Mouse (Mus musculus): ENCODE measurements around the gene Parp11. TPM values are rescaled to one million over a fixed set of nuclear protein-coding genes. Genes with fewer than 3 reads are reported as not detected.

The Parp11 gene
- polyA plus RNA-seq, 1 experiment, result 40.6 TPM

GRCm38 (mm10) chr6:127538118-127538517, 91.5 kb downstream of the Parp11 start:
- H3K27me3 ChIP-seq (ENCODE audit: control insufficient read depth, insufficient read depth, low read length), result no peaks in the 10 kb centered on the region
- TF ChIP-seq CTCF (IDR thresholded peaks at IDR 0.05; ENCODE audit: control insufficient read depth, insufficient read depth, insufficient replicate concordance, low read depth, low read length), result no peak
- TF ChIP-seq POLR2A (IDR thresholded peaks at IDR 0.05; ENCODE audit: control insufficient read depth, low read depth, low read length), result no peak
- peaks cover 14% of the 10 kb centered on the region for H3K4me1 ChIP-seq (ENCODE audit: control insufficient read depth, insufficient read depth, low read length)
- no peaks in the 10 kb centered on the region for H3K36me3 ChIP-seq (ENCODE audit: control insufficient read depth, insufficient read depth, low read length)
- H3K4me3 ChIP-seq (ENCODE audit: control insufficient read depth, low read depth, low read length), result no peak overlapping the region
- no peak overlapping the region for H3K27ac ChIP-seq (ENCODE audit: control insufficient read depth, insufficient read depth, low read depth, low read length)

- no peak overlapping the region for H3K27ac ChIP-seq (ENCODE audit: control insufficient read depth, insufficient read depth, low read depth, low read length)
- H3K36me3 ChIP-seq (ENCODE audit: control insufficient read depth, insufficient read depth, low read length), result no peaks in the 10 kb centered on the region
- peaks cover 14% of the 10 kb centered on the region for H3K4me1 ChIP-seq (ENCODE audit: control insufficient read depth, insufficient read depth, low read length)
- no peak overlapping the region for H3K4me3 ChIP-seq (ENCODE audit: control insufficient read depth, low read depth, low read length)
- TF ChIP-seq POLR2A (IDR thresholded peaks at IDR 0.05; ENCODE audit: control insufficient read depth, low read depth, low read length), result no peak
- no peak for TF ChIP-seq CTCF (IDR thresholded peaks at IDR 0.05; ENCODE audit: control insufficient read depth, insufficient read depth, insufficient replicate concordance, low read depth, low read length)
- no peaks in the 10 kb centered on the region for H3K27me3 ChIP-seq (ENCODE audit: control insufficient read depth, insufficient read depth, low read length)
Observed at GRCm38 (mm10) chr6:127539226-127539625, 92.6 kb downstream of the Parp11 start.

DNA sequence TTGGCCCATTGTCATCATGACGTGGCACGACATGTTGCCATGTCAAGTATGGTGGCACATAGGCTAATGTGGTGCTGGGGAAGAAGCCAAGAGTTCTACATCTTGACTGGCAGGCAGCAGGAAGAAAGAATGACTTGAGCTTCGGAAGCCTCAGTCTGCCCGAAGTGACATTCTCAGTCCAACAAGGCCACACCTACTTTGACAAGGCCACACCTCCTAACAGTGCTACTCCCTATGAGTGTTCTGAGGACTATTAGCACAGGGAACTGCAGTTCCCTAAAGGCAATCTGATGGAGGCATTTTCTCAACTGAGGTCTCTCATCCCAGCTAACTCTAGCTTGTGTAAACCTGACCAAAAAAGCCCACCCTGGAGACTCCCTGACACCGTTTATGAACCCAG, 93.0 kb downstream of the Parp11 start:
- Histone ChIP-seq H3K27ac (ENCODE audit: control insufficient read depth, insufficient read depth, low read depth, low read length) (no peak overlapping the region), H3K27me3 (ENCODE audit: control insufficient read depth, insufficient read depth, low read length) (no peaks in the 10 kb centered on the region), H3K36me3 (ENCODE audit: control insufficient read depth, insufficient read depth, low read length) (no peaks in the 10 kb centered on the region), H3K4me1 (ENCODE audit: control insufficient read depth, insufficient read depth, low read length) (peaks cover 14% of the 10 kb centered on the region), H3K4me3 (ENCODE audit: control insufficient read depth, low read depth, low read length) (no peak overlapping the region)
- TF ChIP-seq CTCF (IDR thresholded peaks at IDR 0.05; ENCODE audit: control insufficient read depth, insufficient read depth, insufficient replicate concordance, low read depth, low read length), result no peak
- no peak for TF ChIP-seq POLR2A (IDR thresholded peaks at IDR 0.05; ENCODE audit: control insufficient read depth, low read depth, low read length)

GRCm38 (mm10) chr6:127540517-127540916, 93.9 kb downstream of the Parp11 start:
- no peak overlapping the region for H3K27ac ChIP-seq (ENCODE audit: control insufficient read depth, insufficient read depth, low read depth, low read length)
- H3K4me1 ChIP-seq (ENCODE audit: control insufficient read depth, insufficient read depth, low read length), result peaks cover 14% of the 10 kb centered on the region
- no peak for TF ChIP-seq POLR2A (IDR thresholded peaks at IDR 0.05; ENCODE audit: control insufficient read depth, low read depth, low read length)
- TF ChIP-seq CTCF (IDR thresholded peaks at IDR 0.05; ENCODE audit: control insufficient read depth, insufficient read depth, insufficient replicate concordance, low read depth, low read length), result no peak
- no peak overlapping the region for H3K4me3 ChIP-seq (ENCODE audit: control insufficient read depth, low read depth, low read length)
- H3K36me3 ChIP-seq (ENCODE audit: control insufficient read depth, insufficient read depth, low read length), result no peaks in the 10 kb centered on the region
- H3K27me3 ChIP-seq (ENCODE audit: control insufficient read depth, insufficient read depth, low read length), result no peaks in the 10 kb centered on the region

DNA sequence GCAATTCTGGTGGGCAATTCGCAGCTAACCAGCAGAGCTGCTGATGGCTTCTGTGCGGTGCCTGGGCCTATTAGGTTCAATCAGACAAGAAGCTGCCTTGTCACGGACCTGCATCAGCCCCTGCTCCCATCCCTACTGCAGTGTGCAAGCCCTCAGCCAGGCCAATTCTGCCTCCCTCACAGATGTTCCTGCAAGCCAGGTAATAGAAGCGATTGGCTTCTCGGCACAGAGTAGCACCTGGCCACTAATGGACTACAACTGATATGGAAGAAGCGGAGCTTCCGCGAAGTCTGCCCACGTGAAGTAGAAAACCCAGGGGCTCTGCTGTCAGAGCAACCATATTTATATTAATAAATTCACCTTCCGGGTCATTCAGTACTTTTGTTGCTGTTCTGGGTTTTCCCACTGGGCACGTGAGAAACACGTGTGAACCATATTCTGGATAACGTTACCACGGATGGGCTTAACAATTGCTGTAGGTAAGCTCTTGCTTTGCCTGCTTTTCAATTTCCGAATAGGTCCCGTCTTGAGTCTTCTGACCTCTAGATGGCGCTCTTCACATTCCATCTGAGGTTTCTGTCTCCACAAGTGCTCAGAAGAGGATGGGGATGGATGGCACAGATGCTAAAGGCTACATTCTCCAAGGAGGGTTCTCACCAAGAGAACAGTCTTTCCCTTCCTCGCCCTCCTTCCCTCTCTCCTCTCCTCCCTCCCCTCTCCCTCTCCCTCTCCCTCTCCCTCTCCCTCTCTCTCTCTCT, 95.2 kb downstream of the Parp11 start:
- peak overlapping the region; percentile 17 for H3K4me3 ChIP-seq (ENCODE audit: control insufficient read depth, low read depth, low read length)
- peaks cover 14% of the 10 kb centered on the region for H3K4me1 ChIP-seq (ENCODE audit: control insufficient read depth, insufficient read depth, low read length)
- H3K36me3 ChIP-seq (ENCODE audit: control insufficient read depth, insufficient read depth, low read length), result no peaks in the 10 kb centered on the region
- no peak for TF ChIP-seq POLR2A (IDR thresholded peaks at IDR 0.05; ENCODE audit: control insufficient read depth, low read depth, low read length)
- TF ChIP-seq CTCF (IDR thresholded peaks at IDR 0.05; ENCODE audit: control insufficient read depth, insufficient read depth, insufficient replicate concordance, low read depth, low read length), result peak; percentile 18; the same call in 1 of the 2 replicates
- H3K27ac ChIP-seq (ENCODE audit: control insufficient read depth, insufficient read depth, low read depth, low read length), result no peak overlapping the region
- no peaks in the 10 kb centered on the region for H3K27me3 ChIP-seq (ENCODE audit: control insufficient read depth, insufficient read depth, low read length)

Other genes with a start within 250 kb of the Parp11 start
- 0.46 and 0.54 TPM in 2 replicates for gene Cracr2a, start 114.5 kb downstream of the Parp11 start, polyA plus RNA-seq (2012; rRNA removed)